Mouse (Mus musculus) forebrain, postnatal 0 days (tissue): Measurements from ENCODE around the gene Rpl22. TPM values are rescaled to one million over a fixed set of nuclear protein-coding genes. Genes with fewer than 3 reads are reported as not detected.

ENCODE experiments used
- ATAC-seq: fragments of 200-750 bp; cut with Nextera tagmentation; 2 replicates; pipeline ENCODE4 v1.8.0; 2017; ENCODE audit warnings: mild to moderate bottlenecking, moderate library complexity
- DNase-seq: peaks from one replicate; pipeline ENCODE4 v3.0.0-alpha.2; 2015
- H3K27ac ChIP-seq: fragments of 300-500 bp; sonication (generic); 2 replicates; pipeline ENCODE4 v1.5.1; 2014; ENCODE audit warnings: low read depth, mild to moderate bottlenecking, antibody characterized with exemption, low read length, moderate library complexity, mixed read lengths
- H3K27me3 ChIP-seq: fragments of 300-500 bp; sonication (generic); 2 replicates; pipeline ENCODE4 v1.6.1; 2014; ENCODE audit warnings: mild to moderate bottlenecking, low read length, mixed read lengths; ENCODE audit not compliant: insufficient read depth
- H3K36me3 ChIP-seq: fragments of 300-500 bp; sonication (generic); 2 replicates; pipeline ENCODE4 v1.6.1; 2014; ENCODE audit warnings: mild to moderate bottlenecking, moderate library complexity; ENCODE audit not compliant: insufficient read depth
- H3K4me1 ChIP-seq: fragments of 300-500 bp; sonication (generic); 2 replicates; pipeline ENCODE4 v1.6.1; 2014; ENCODE audit warnings: antibody characterized with exemption; ENCODE audit not compliant: insufficient read depth
- H3K4me2 ChIP-seq: fragments of 300-500 bp; sonication (generic); 2 replicates; pipeline ENCODE4 v1.6.1; 2014; ENCODE audit warnings: low read depth, mild to moderate bottlenecking, moderate library complexity
- H3K4me3 ChIP-seq: fragments of 300-500 bp; sonication (generic); 2 replicates; pipeline ENCODE4 v1.5.1; 2014; ENCODE audit warnings: low read depth, low read length, mixed read lengths
- H3K9ac ChIP-seq: fragments of 300-500 bp; sonication (generic); 2 replicates; pipeline ENCODE4 v1.6.1; 2014; ENCODE audit warnings: mild to moderate bottlenecking
- H3K9me3 ChIP-seq: fragments of 300-500 bp; sonication (generic); 2 replicates; pipeline ENCODE4 v1.6.1; 2016; ENCODE audit warnings: low read length
- CTCF ChIP-seq: sonication (generic); IDR thresholded peaks from 2 replicates; pipeline ENCODE4 v1.5.1; 2016; ENCODE audit warnings: antibody characterized with exemption, control low read depth, low read depth
- WGBS: fragments of 180-500 bp; shearing (Covaris S2); extraction: QIAGEN DNeasy Blood & Tissue Kit; methylation state at CpG from one replicate; pipeline ENCODE4 v1.1.7; 2014; 5-methylcytosine and 5-hydroxymethylcytosine counted together
- polyA plus RNA-seq: library from polyadenylated mRNA; unstranded; fragments of >200 nt; fragmentation: Nextera tagmentation; extraction: Ambion mirVana; gene quantifications from 2 replicates; pipeline ENCODE4 v1.2.1, GENCODE M21; 2015
- total RNA-seq: library from RNA; depleted of rRNA; stranded (reverse); fragments of >200 nt; gene quantifications from 2 replicates; pipeline ENCODE4 v1.2.3, GENCODE M21; 2014

Rpl22 gene
- total and polyA plus RNA-seq, 2 experiments from 2014 or later: 176 to 313 TPM

GRCm38 (mm10) chr4:152290385-152290784 is 35.2 kb upstream of the Rpl22 start:
- peaks cover 14% of the 10 kb centered on the region; the same call in 1 of the 2 replicates for H3K4me1 ChIP-seq
- ATAC-seq: peak; percentile 40

GRCm38 (mm10) chr4:152290991-152291390 is 34.6 kb upstream of the Rpl22 start:
- Histone ChIP-seq H3K4me2 (peak overlapping the region; percentile 65), H3K4me3 (peak overlapping the region; percentile 33; the same call in 1 of the 2 replicates), H3K9ac (no peak overlapping the region), H3K9me3 (no peaks in the 10 kb centered on the region), H3K27ac (no peak overlapping the region), H3K27me3 (peaks cover 71% of the 10 kb centered on the region), H3K4me1 (peaks cover 14% of the 10 kb centered on the region; the same call in 1 of the 2 replicates), H3K36me3 (no peaks in the 10 kb centered on the region)
- 12% methylated on average over 11 of the region's 11 CpGs for WGBS
- no peak for TF ChIP-seq CTCF
- DNase-seq (no peak), ATAC-seq (no peak)

More at GRCm38 (mm10) chr4:152290385-152290784, 35.2 kb upstream of the Rpl22 start:
- H3K9ac ChIP-seq: peak overlapping the region; percentile 46
- peak overlapping the region; percentile 33 for H3K4me3 ChIP-seq
- 3% methylated on average over 39 of the region's 39 CpGs for WGBS
- H3K27ac ChIP-seq: no peak overlapping the region
- H3K4me2 ChIP-seq: peak overlapping the region; percentile 65
- peaks cover 72% of the 10 kb centered on the region for H3K27me3 ChIP-seq
- no peak for TF ChIP-seq CTCF
- H3K9me3 ChIP-seq: no peaks in the 10 kb centered on the region
- no peak for DNase-seq
- no peaks in the 10 kb centered on the region for H3K36me3 ChIP-seq

DNA sequence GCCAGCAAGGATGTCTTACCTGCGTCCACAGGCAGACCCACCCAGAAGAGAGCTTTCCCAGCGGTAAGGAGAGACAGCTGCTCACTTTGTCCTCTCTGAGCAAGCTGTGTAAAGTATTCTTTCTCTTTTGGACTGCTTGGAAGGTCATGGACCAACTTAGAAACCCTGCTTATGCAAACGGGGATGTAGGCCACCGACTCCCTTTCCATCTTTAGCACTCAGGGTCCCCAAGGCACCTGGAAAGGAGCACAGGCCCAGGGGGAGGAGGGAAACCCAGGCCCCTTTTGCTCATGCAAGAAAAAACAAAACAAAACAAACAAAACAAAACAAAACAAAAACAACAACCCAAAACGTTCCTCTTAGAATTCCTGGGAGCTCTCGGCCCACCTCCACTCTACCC is 34.0 kb upstream of the Rpl22 start, which contains the start of gene Hes3:
Gene Hes3 (minus strand): TSS at position 101 of the 400 bp plus-strand sequence.
- WGBS: 14% methylated on average over 6 of the region's 6 CpGs
- H3K4me1 ChIP-seq: peaks cover 13% of the 10 kb centered on the region; the same call in 1 of the 2 replicates
- H3K27ac ChIP-seq: no peak within 1 kb of the TSS
- H3K9ac ChIP-seq: peak within 1 kb of the TSS; percentile 46
- H3K4me3 ChIP-seq: peak within 1 kb of the TSS; percentile 33
- H3K27me3 ChIP-seq: peaks cover 70% of the 10 kb centered on the region
- peak within 1 kb of the TSS; percentile 65 for H3K4me2 ChIP-seq
- no peaks in the 10 kb centered on the region for H3K36me3 ChIP-seq
- no peak for DNase-seq
- ATAC-seq: no peak
- TF ChIP-seq CTCF: no peak
- H3K9me3 ChIP-seq: no peaks in the 10 kb centered on the region

DNA sequence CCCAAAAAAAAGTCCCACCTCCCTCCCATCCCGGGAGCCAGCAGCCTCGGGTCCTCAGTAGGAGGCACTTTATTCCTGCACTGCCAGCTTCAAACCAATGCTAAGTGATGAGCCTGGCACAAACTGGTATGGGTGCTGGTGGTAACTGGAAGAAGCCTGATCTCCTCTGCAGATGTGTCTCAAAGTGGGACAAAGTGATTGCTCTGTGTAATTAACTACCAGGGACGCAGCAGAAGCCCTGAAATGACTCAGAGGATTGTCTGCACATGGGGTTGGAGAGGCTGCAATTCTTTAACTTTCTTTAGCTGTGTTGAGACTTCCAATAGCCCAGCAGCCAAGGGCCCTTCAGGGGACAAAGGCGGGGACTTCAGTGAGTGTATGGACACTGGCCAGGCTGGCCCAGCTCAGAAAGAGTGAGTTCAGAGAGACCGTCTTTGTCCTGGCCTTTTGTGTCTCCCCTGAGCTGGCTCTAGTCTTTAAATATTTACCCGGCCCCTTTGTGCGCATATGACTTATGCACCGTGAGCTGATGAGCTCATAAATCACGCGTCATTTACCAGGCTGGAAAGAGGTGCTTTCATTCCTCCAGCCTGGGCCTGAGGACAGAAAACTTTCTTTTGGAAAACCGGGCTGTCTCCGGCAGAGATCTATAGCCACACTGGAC is 33.3 kb upstream of the Rpl22 start:
- no peaks in the 10 kb centered on the region for H3K9me3 ChIP-seq
- DNase-seq (no peak), ATAC-seq (no peak)
- peaks cover 64% of the 10 kb centered on the region for H3K27me3 ChIP-seq
- H3K4me3 ChIP-seq: no peak overlapping the region
- H3K27ac ChIP-seq: no peak overlapping the region
- no peaks in the 10 kb centered on the region for H3K36me3 ChIP-seq
- peaks cover 9% of the 10 kb centered on the region; the same call in 1 of the 2 replicates for H3K4me1 ChIP-seq
- WGBS: 8% methylated on average over 12 of the region's 12 CpGs
- H3K4me2 ChIP-seq: no peak overlapping the region
- TF ChIP-seq CTCF: no peak
- no peak overlapping the region for H3K9ac ChIP-seq

DNA sequence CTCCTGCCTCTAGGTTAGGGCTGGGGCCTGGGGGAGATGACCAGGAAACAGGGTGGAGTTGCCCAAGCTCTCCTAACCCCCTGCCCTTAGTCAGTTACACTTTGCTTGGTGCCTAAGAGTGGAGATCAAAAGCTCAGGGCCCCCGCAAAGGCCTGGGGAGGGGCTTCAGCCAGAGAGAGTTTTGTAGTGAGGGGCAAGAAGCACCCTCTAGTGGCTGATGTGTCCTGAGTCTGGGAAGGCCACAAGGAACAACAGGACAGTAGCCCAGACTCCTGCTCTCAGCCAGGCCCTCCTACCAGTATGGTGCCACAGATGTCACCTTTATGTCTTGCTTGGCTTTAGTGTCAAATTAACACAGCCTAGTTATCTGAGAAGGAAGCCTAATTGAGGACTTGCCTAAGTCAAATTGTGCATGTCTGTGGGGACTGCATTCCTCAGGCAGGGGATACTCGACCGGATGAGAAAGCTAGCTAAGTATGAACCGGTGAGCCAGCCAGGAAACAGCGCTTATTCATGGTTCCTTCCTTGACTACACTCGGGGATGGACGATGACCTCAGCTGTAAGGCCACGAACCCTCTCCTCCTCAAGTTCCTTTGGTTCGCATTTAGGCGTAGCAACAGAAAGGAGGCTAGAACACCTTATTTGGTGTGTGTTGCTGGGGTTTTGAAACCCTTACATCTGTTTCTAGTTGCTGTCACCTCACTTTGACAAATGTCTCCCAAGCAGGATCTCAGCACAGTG is 31.2 kb upstream of the Rpl22 start:
- Histone ChIP-seq H3K9ac (no peak overlapping the region), H3K4me3 (no peak overlapping the region), H3K9me3 (no peaks in the 10 kb centered on the region), H3K27me3 (peaks cover 48% of the 10 kb centered on the region), H3K4me1 (peaks cover 16% of the 10 kb centered on the region; the same call in 1 of the 2 replicates), H3K4me2 (no peak overlapping the region), H3K36me3 (no peaks in the 10 kb centered on the region), H3K27ac (no peak overlapping the region)
- peak; percentile 49 for TF ChIP-seq CTCF
- 61% methylated on average over 10 of the region's 10 CpGs for WGBS
- ATAC-seq (no peak), DNase-seq (no peak)

- Histone ChIP-seq H3K4me1 (peaks cover 9% of the 10 kb centered on the region; the same call in 1 of the 2 replicates), H3K36me3 (peaks cover 14% of the 10 kb centered on the region), H3K4me2 (no peak overlapping the region), H3K4me3 (no peak overlapping the region), H3K27ac (no peak overlapping the region), H3K9ac (no peak overlapping the region), H3K27me3 (peaks cover 41% of the 10 kb centered on the region), H3K9me3 (no peaks in the 10 kb centered on the region)
- no peak for TF ChIP-seq CTCF
- WGBS: 56% methylated on average over 4 of the region's 4 CpGs
- no peak for ATAC-seq
- DNase-seq: no peak
Measured at GRCm38 (mm10) chr4:152295916-152296315, 29.6 kb upstream of the Rpl22 start.

DNA sequence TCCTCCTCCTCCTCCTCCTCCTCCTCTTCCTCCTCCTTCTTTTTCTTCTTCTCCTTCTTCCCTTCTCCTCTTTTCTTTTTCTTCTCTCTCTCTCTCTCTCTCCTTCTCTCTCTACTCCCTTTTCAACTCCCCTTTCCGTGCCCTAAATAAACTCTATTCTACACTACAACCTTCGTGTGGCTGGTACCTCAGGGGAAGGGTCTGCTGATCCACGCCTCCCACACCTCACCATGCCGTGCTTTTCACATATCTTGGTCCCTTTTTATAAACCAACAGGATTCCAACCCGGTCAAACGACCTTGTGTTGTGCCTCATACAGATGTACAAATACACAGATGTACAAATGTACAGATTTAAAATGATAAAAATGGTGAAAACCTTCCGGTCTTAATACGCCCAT is 29.2 kb upstream of the Rpl22 start:
- Histone ChIP-seq H3K4me2 (peak overlapping the region; percentile 78), H3K4me1 (0 out of 2 replicates have a peak, but pooled peaks cover 8% of the 10 kb centered on the region), H3K27me3 (peaks cover 37% of the 10 kb centered on the region), H3K4me3 (peak overlapping the region; percentile 97), H3K9me3 (no peaks in the 10 kb centered on the region), H3K27ac (no peak overlapping the region), H3K9ac (peak overlapping the region; percentile 44), H3K36me3 (peaks cover 17% of the 10 kb centered on the region)
- DNase-seq (no peak), ATAC-seq (no peak)
- TF ChIP-seq CTCF: no peak
- WGBS: 16% methylated on average over 8 of the region's 8 CpGs
